Mouse (Mus musculus) brain, embryonic 14.5 days (tissue): ENCODE measurements around the gene Dgki.

Source experiments
- CTCF ChIP-seq: fragments of 200-500 bp; IDR thresholded peaks from 2 replicates; pipeline ENCODE4 v1.5.1; 2012; ENCODE audit warnings: inconsistent platforms, mild to moderate bottlenecking, moderate library complexity, borderline replicate concordance; ENCODE audit not compliant: insufficient read depth, insufficient read length; ENCODE audit errors: extremely low read depth
- POLR2A ChIP-seq: fragments of 200-500 bp; IDR thresholded peaks from 2 replicates; pipeline ENCODE4 v1.6.1; 2012; ENCODE audit warnings: mild to moderate bottlenecking, inconsistent platforms, borderline replicate concordance; ENCODE audit not compliant: poor library complexity, insufficient read depth, insufficient read length, severe bottlenecking; ENCODE audit errors: extremely low read depth

GRCm38 (mm10) chr6:36818281-36819018 lies 481.5 kb downstream of the Dgki start:
- TF ChIP-seq CTCF (no peak), POLR2A (no peak)
